Mouse (Mus musculus) right cerebral cortex, postnatal 25 days (tissue): ENCODE data around the gene Rubcnl.

Experiments
- DNase-seq: peaks from one replicate; pipeline ENCODE4 v3.0.0; 2022

The Rubcnl gene

GRCm38 (mm10) chr14:75015856-75016714 is at the start of gene Rubcnl:
Rubcnl (plus strand) TSS chr14:75016027.
- DNase-seq = peak; percentile 77

- no peak for DNase-seq
Observed at GRCm38 (mm10) chr14:74972216-74972615, 43.6 kb upstream of the Rubcnl start.

GRCm38 (mm10) chr14:74972687-74973086 is 43.1 kb upstream of the Rubcnl start:
- no peak for DNase-seq

GRCm38 (mm10) chr14:74974136-74974651 is 41.6 kb upstream of the Rubcnl start:
- no peak for DNase-seq

GRCm38 (mm10) chr14:74976972-74977371 is 38.9 kb upstream of the Rubcnl start:
- DNase-seq = no peak

GRCm38 (mm10) chr14:74981016-74981415 is 34.8 kb upstream of the Rubcnl start:
- DNase-seq = no peak

GRCm38 (mm10) chr14:74983079-74983478 is 32.7 kb upstream of the Rubcnl start:
- DNase-seq = no peak

GRCm38 (mm10) chr14:74984817-74985391 is 30.9 kb upstream of the Rubcnl start:
- peak; percentile 31 for DNase-seq

- DNase-seq = no peak
Observed at GRCm38 (mm10) chr14:74985658-74986057, 30.2 kb upstream of the Rubcnl start.

- no peak for DNase-seq
Observed at GRCm38 (mm10) chr14:74986527-74986926, 29.3 kb upstream of the Rubcnl start.

- no peak for DNase-seq
Observed at GRCm38 (mm10) chr14:74989322-74989721, 26.5 kb upstream of the Rubcnl start.

GRCm38 (mm10) chr14:74989909-74990308 is 25.9 kb upstream of the Rubcnl start:
- no peak for DNase-seq

- DNase-seq = no peak
Observed at GRCm38 (mm10) chr14:74990504-74990903, 25.3 kb upstream of the Rubcnl start.

GRCm38 (mm10) chr14:74996556-74996955 is 19.3 kb upstream of the Rubcnl start:
- DNase-seq = no peak

- no peak for DNase-seq
Observed at GRCm38 (mm10) chr14:74997041-74997440, 18.8 kb upstream of the Rubcnl start.

- DNase-seq = no peak
Observed at GRCm38 (mm10) chr14:75001364-75001763, 14.5 kb upstream of the Rubcnl start.

- DNase-seq = no peak
Observed at GRCm38 (mm10) chr14:75003356-75003755, 12.5 kb upstream of the Rubcnl start.

GRCm38 (mm10) chr14:75005478-75006199 is 10.2 kb upstream of the Rubcnl start:
- no peak for DNase-seq

- DNase-seq = no peak
Observed at GRCm38 (mm10) chr14:75010346-75010745, 5.5 kb upstream of the Rubcnl start.

- DNase-seq = no peak
Observed at GRCm38 (mm10) chr14:75010986-75011655, 4.7 kb upstream of the Rubcnl start.

- no peak for DNase-seq
Observed at GRCm38 (mm10) chr14:75016715-75017020, 841 bp downstream of the Rubcnl start.

- no peak for DNase-seq
Observed at GRCm38 (mm10) chr14:75017277-75017676, 1.4 kb downstream of the Rubcnl start.
